Mouse (Mus musculus) ES-E14 (cell line): Measurements from ENCODE around the gene Cdh5.

ENCODE experiments used
- CHD2 ChIP-seq: IDR thresholded peaks from 2 replicates; pipeline ENCODE4 v1.6.1; 2014; ENCODE audit warnings: mild to moderate bottlenecking, low read depth, low read length, inconsistent platforms
- HCFC1 ChIP-seq: IDR thresholded peaks from 2 replicates; pipeline ENCODE4 v1.6.1; 2012; ENCODE audit warnings: low read length, inconsistent platforms, borderline replicate concordance; ENCODE audit not compliant: insufficient read depth
- MAFK ChIP-seq: IDR thresholded peaks from 2 replicates; pipeline ENCODE4 v1.6.1; 2014; ENCODE audit warnings: mild to moderate bottlenecking, low read depth, low read length, inconsistent platforms; ENCODE audit not compliant: insufficient read depth
- ZC3H11A ChIP-seq: IDR thresholded peaks from 2 replicates; pipeline ENCODE4 v1.6.1; 2012; ENCODE audit warnings: low read depth, mild to moderate bottlenecking, inconsistent platforms, low read length, borderline replicate concordance
- ZNF384 ChIP-seq: IDR thresholded peaks from 2 replicates; pipeline ENCODE4 v1.6.1; 2012; ENCODE audit warnings: low read depth, low read length, inconsistent platforms

DNA sequence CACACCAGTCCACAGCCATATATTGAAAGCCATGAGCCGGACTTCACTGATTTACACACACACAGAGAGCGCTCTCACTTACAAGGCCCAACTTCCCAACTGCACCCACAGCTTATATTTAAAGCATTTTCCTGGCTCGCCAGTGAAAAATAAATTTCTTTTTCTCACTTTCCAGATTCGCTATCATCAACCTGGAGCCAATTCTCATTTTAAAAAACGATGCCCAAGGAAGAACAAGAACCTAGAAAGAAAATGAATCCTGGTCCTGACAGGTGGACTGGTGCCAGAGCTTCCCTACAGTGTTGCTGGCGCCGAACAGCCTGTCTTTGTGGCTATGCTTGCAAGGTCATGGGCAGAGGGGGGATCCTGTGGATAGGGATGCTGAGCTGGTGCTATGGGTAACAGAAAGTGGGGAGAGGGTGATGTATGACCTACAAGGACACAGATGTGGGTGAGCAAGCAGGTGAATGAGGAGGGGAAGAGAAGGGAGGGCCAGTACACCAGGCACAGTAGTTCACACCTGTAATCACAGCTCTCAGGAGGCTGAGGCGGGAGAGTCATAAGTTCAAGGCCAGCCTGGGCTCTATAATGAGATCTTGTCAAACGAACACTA is 35.4 kb upstream of the Cdh5 start:
- TF ChIP-seq MAFK (no peak), ZNF384 (no peak), CHD2 (no peak), HCFC1 (no peak), ZC3H11A (no peak)
